Mouse (Mus musculus) midbrain, embryonic 16.5 days (tissue): ENCODE measurements around the gene Zfp112. TPM values are rescaled to one million over a fixed set of nuclear protein-coding genes. Genes with fewer than 3 reads are reported as not detected.
"Not testable (repeated sequence)": the region's sequence is repeated elsewhere in the genome, so short reads cannot be mapped to it uniquely, and the experiment has no call there.

Experiments used
- ATAC-seq: fragments of 200-750 bp; cut with Nextera tagmentation; 2 replicates; pipeline ENCODE4 v1.8.0; 2017; ENCODE audit warnings: moderate TSS enrichment
- H3K27ac ChIP-seq: fragments of 300-500 bp; sonication (generic); 2 replicates; pipeline ENCODE4 v1.5.1; 2014; ENCODE audit warnings: mild to moderate bottlenecking, low read length, mixed read lengths
- H3K27me3 ChIP-seq: fragments of 300-500 bp; sonication (generic); 2 replicates; pipeline ENCODE4 v1.6.1; 2014; ENCODE audit warnings: low read depth, low read length, mixed read lengths; ENCODE audit not compliant: control insufficient read depth, insufficient read depth
- H3K36me3 ChIP-seq: fragments of 300-500 bp; sonication (generic); 2 replicates; pipeline ENCODE4 v1.6.1; 2014; ENCODE audit warnings: mild to moderate bottlenecking, low read length, moderate library complexity, mixed read lengths; ENCODE audit not compliant: control insufficient read depth, insufficient read depth
- H3K4me1 ChIP-seq: fragments of 300-500 bp; sonication (generic); 2 replicates; pipeline ENCODE4 v1.6.1; 2014; ENCODE audit warnings: mild to moderate bottlenecking, low read length, mixed read lengths; ENCODE audit not compliant: control insufficient read depth, insufficient read depth
- H3K4me2 ChIP-seq: fragments of 300-500 bp; sonication (generic); 2 replicates; pipeline ENCODE4 v1.6.1; 2014; ENCODE audit warnings: mild to moderate bottlenecking, low read length, mixed read lengths
- H3K4me3 ChIP-seq: fragments of 300-500 bp; sonication (generic); 2 replicates; pipeline ENCODE4 v1.5.1; 2014; ENCODE audit warnings: low read depth, mild to moderate bottlenecking, low read length, moderate library complexity, mixed read lengths
- H3K9ac ChIP-seq: fragments of 300-500 bp; sonication (generic); 2 replicates; pipeline ENCODE4 v1.6.1; 2014; ENCODE audit warnings: low read depth, low read length, mixed read lengths
- H3K9me3 ChIP-seq: fragments of 300-500 bp; sonication (generic); replicated peaks from 2 replicates; pipeline ENCODE4 v1.6.1; 2014; ENCODE audit warnings: mild to moderate bottlenecking, low read length, mixed read lengths; ENCODE audit not compliant: control insufficient read depth, poor library complexity, severe bottlenecking
- WGBS: fragments of 180-500 bp; shearing (Covaris S2); extraction: QIAGEN DNeasy Blood & Tissue Kit; methylation state at CpG from one replicate; pipeline ENCODE4 v1.1.7; 2014; 5-methylcytosine and 5-hydroxymethylcytosine counted together
- polyA plus RNA-seq: library from polyadenylated mRNA; unstranded; fragments of >200 nt; fragmentation: Nextera tagmentation; extraction: Ambion mirVana; gene quantifications from 2 replicates; pipeline ENCODE4 v1.2.1, GENCODE M21; 2015

Zfp112 gene
- polyA plus RNA-seq: 11.2 and 12.1 TPM in 2 replicates

- peak within 1 kb of the TSS; percentile 80 for H3K4me2 ChIP-seq
- H3K36me3 ChIP-seq: peaks cover 18% of the 10 kb centered on the region
- peak; percentile 97 for ATAC-seq
Observed at GRCm38 (mm10) chr7:24112156-24112856, at the start of gene Zfp112. Gene Zfp112 (plus strand): TSS chr7:24112314.

GRCm38 (mm10) chr7:24074424-24074823 lies 37.7 kb upstream of the Zfp112 start:
- not testable (repeated sequence) for H3K4me1 ChIP-seq, H3K9ac ChIP-seq, H3K36me3 ChIP-seq, H3K27me3 ChIP-seq, H3K9me3 ChIP-seq, H3K27ac ChIP-seq, H3K4me2 ChIP-seq, H3K4me3 ChIP-seq, ATAC-seq
- WGBS: 43% methylated on average over 1 of the region's 1 CpGs

More at GRCm38 (mm10) chr7:24112156-24112856, at the start of gene Zfp112:
- Histone ChIP-seq H3K9me3 (peaks cover 14% of the 10 kb centered on the region), H3K27me3 (no peaks in the 10 kb centered on the region), H3K4me3 (peak within 1 kb of the TSS; percentile 57), H3K9ac (peak within 1 kb of the TSS; percentile 80), H3K4me1 (peaks cover 4% of the 10 kb centered on the region), H3K27ac (peak within 1 kb of the TSS; percentile 76)
- 2% methylated on average over 23 of the region's 23 CpGs for WGBS

GRCm38 (mm10) chr7:24081634-24082431 lies 30.3 kb upstream of the Zfp112 start, which contains the start of gene Zfp180:
Gene Zfp180 (plus strand): TSS chr7:24081924.
- Histone ChIP-seq H3K36me3 (peaks cover 15% of the 10 kb centered on the region), H3K4me1 (peaks cover 15% of the 10 kb centered on the region), H3K4me3 (peak within 1 kb of the TSS; percentile 55), H3K27me3 (no peaks in the 10 kb centered on the region; the same call in 1 of the 2 replicates), H3K9ac (peak within 1 kb of the TSS; percentile 82), H3K9me3 (peaks cover 11% of the 10 kb centered on the region), H3K27ac (peak within 1 kb of the TSS; percentile 75), H3K4me2 (peak within 1 kb of the TSS; percentile 83)
- 20% methylated on average over 44 of the region's 44 CpGs for WGBS
- ATAC-seq: peak; percentile 97

- Histone ChIP-seq H3K27me3 (no peaks in the 10 kb centered on the region; the same call in 1 of the 2 replicates), H3K9me3 (peaks cover 11% of the 10 kb centered on the region), H3K9ac (peak overlapping the region; percentile 82), H3K4me2 (peak overlapping the region; percentile 83), H3K36me3 (peaks cover 23% of the 10 kb centered on the region), H3K27ac (peak overlapping the region; percentile 75), H3K4me1 (peaks cover 15% of the 10 kb centered on the region), H3K4me3 (peak overlapping the region; percentile 55)
- WGBS: 59% methylated on average over 15 of the region's 15 CpGs
- ATAC-seq: peak; percentile 27; the same call in 1 of the 2 replicates
Observed at GRCm38 (mm10) chr7:24082457-24083235, 29.5 kb upstream of the Zfp112 start.

GRCm38 (mm10) chr7:24086871-24087270 lies 25.2 kb upstream of the Zfp112 start:
- Histone ChIP-seq H3K36me3 (peaks cover 31% of the 10 kb centered on the region), H3K9ac (no peak overlapping the region), H3K9me3 (peaks cover 9% of the 10 kb centered on the region), H3K4me3 (no peak overlapping the region), H3K4me1 (peaks cover 12% of the 10 kb centered on the region), H3K4me2 (no peak overlapping the region), H3K27me3 (no peaks in the 10 kb centered on the region), H3K27ac (no peak overlapping the region)
- 98% methylated on average over 4 of the region's 4 CpGs for WGBS
- ATAC-seq: no peak

- H3K4me2 ChIP-seq: no peak overlapping the region
- ATAC-seq: no peak
- H3K36me3 ChIP-seq: peaks cover 31% of the 10 kb centered on the region
- H3K9ac ChIP-seq: no peak overlapping the region
- H3K27me3 ChIP-seq: no peaks in the 10 kb centered on the region
- WGBS: 98% methylated on average over 12 of the region's 12 CpGs
- no peak overlapping the region for H3K4me3 ChIP-seq
- no peak overlapping the region for H3K27ac ChIP-seq
- H3K4me1 ChIP-seq: peaks cover 9% of the 10 kb centered on the region
- peaks cover 7% of the 10 kb centered on the region for H3K9me3 ChIP-seq
Observed at GRCm38 (mm10) chr7:24087485-24088125, 24.5 kb upstream of the Zfp112 start.

GRCm38 (mm10) chr7:24104403-24104802 lies 7.7 kb upstream of the Zfp112 start:
- no peak for ATAC-seq
- Histone ChIP-seq H3K9ac (no peak overlapping the region), H3K4me1 (no peaks in the 10 kb centered on the region), H3K27me3 (no peaks in the 10 kb centered on the region), H3K4me2 (no peak overlapping the region), H3K4me3 (no peak overlapping the region), H3K36me3 (peaks cover 97% of the 10 kb centered on the region), H3K27ac (no peak overlapping the region), H3K9me3 (peaks cover 71% of the 10 kb centered on the region)
- WGBS: 97% methylated on average over 9 of the region's 9 CpGs

GRCm38 (mm10) chr7:24105144-24105703 lies 6.9 kb upstream of the Zfp112 start:
- no peak for ATAC-seq
- H3K36me3 ChIP-seq: peaks cover 88% of the 10 kb centered on the region
- no peak overlapping the region for H3K4me3 ChIP-seq
- H3K27ac ChIP-seq: no peak overlapping the region
- no peak overlapping the region for H3K9ac ChIP-seq
- H3K4me2 ChIP-seq: no peak overlapping the region
- H3K27me3 ChIP-seq: no peaks in the 10 kb centered on the region
- 95% methylated on average over 18 of the region's 18 CpGs for WGBS
- no peaks in the 10 kb centered on the region for H3K4me1 ChIP-seq
- peaks cover 66% of the 10 kb centered on the region for H3K9me3 ChIP-seq
